Mouse (Mus musculus): ENCODE data around the gene Tmem230. TPM values are rescaled to one million over a fixed set of nuclear protein-coding genes. Genes with fewer than 3 reads are reported as not detected.

The Tmem230 gene
- polyA plus RNA-seq, 1 experiment from 2014 or later: 45.3 TPM

Other genes starting within 250 kb of the Tmem230 start
- 14.5 and 14.6 TPM in 2 replicates for gene Rassf2, start 217.5 kb downstream of the Tmem230 start, polyA plus RNA-seq (2015; fragmentation: Nextera tagmentation; extraction: Ambion mirVana)
- 11.1 and 12.1 TPM in 2 replicates for gene Slc23a2, start 102.7 kb downstream of the Tmem230 start, polyA plus RNA-seq (2015; fragmentation: Nextera tagmentation; extraction: Ambion mirVana)
- 239 and 250 TPM in 2 replicates for gene Pcna, start 5.5 kb upstream of the Tmem230 start, polyA plus RNA-seq (2015; fragmentation: Nextera tagmentation; extraction: Ambion mirVana)
- gene Cds2, start 15.3 kb upstream of the Tmem230 start, polyA plus RNA-seq (2015; fragmentation: Nextera tagmentation; extraction: Ambion mirVana): 19.9 and 22.1 TPM in 2 replicates
- 0.18 and 0.48 TPM in 2 replicates for gene Prokr2, start 137.6 kb upstream of the Tmem230 start, polyA plus RNA-seq (2015; fragmentation: Nextera tagmentation; extraction: Ambion mirVana)

All from lung, embryonic 16.5 days (tissue).